Mouse (Mus musculus): ENCODE results near the gene Psmd10. TPM values are rescaled to one million over a fixed set of nuclear protein-coding genes. Genes with fewer than 3 reads are reported as not detected.

Psmd10 gene
- polyA plus RNA-seq, 1 experiment from 2014 or later, result 50.1 TPM

DNA sequence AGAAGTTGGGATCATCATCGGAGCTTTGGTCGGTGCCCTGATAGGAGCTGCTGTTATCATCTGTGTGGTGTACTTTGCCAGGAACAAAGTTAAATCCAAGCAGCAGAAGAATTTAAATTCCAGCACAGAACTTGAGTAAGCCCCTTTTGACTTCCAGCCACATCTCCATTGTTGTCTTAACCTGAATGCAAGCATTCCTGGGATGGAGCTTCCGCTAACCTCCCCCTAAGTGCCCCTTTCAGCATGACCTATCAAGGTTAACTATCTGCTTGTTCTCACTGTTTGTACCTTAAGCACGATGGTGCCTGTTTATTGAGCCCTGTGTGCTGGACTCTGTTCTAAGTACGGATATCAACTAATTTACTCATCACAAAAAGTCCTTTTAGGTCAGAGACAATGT, 20.3 kb downstream of the Psmd10 start:
- H3K4me3 ChIP-seq, result no peak overlapping the region
- H3K36me3 ChIP-seq, result no peaks in the 10 kb centered on the region
- no peaks in the 10 kb centered on the region for H3K4me1 ChIP-seq
- H3K27me3 ChIP-seq (replicated peaks), result 0 out of 2 replicates have a peak, but pooled peaks cover 6% of the 10 kb centered on the region
- no peak for ATAC-seq (ENCODE audit: low FRiP score, low read depth)
- H3K4me2 ChIP-seq (replicated peaks), result no peak overlapping the region
- H3K27ac ChIP-seq, result no peak overlapping the region
- no peaks in the 10 kb centered on the region for H3K9me3 ChIP-seq
- 72% methylated on average over 5 of the region's 5 CpGs for WGBS
- H3K9ac ChIP-seq, result no peak overlapping the region

DNA sequence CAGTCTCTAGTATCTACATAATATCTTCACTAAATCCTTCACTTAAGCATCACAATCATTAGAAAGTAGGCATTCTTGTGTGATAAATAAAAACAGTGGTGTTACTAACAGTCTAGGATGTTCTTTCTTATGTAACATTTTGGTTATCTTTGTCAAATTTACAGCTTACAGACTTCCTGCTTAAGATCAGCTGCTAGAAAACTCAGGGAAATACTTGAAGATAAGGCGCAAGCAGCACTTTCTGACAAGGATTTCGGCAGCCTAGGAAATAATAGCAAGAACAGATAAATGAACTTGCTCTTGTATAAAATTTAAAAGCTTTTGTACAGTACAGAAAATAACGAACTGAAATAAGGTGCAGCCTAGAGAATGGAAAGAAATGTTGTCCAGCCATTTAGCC, 23.3 kb downstream of the Psmd10 start:
- WGBS, result 87% methylated on average over 3 of the region's 3 CpGs
- H3K36me3 ChIP-seq, result no peaks in the 10 kb centered on the region
- no peak for ATAC-seq (ENCODE audit: low FRiP score, low read depth)
- no peak overlapping the region for H3K9ac ChIP-seq
- no peak overlapping the region for H3K27ac ChIP-seq
- H3K4me3 ChIP-seq, result no peak overlapping the region
- 0 out of 2 replicates have a peak, but pooled peaks cover 6% of the 10 kb centered on the region for H3K27me3 ChIP-seq (replicated peaks)
- no peaks in the 10 kb centered on the region for H3K9me3 ChIP-seq
- H3K4me2 ChIP-seq (replicated peaks), result no peak overlapping the region
- H3K4me1 ChIP-seq, result no peaks in the 10 kb centered on the region

DNA sequence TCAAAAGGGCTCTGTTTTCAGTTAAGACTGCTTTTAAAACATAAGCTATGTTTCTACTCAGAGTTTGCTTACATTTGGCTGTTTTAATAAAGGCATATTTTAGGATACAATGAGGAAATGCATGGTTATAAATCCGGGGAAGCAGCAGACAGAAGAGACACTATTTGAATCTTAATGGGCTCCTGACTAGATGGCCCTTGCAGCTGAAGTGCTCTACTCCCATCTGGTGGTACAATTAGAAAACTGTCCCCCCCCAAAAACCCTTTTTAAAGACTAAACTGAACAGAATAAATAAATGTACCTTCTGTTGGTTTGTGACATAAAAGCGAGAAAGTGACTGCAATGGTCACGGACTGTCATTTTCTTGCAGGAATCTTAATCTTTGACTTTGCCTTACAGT, 24.5 kb downstream of the Psmd10 start:
- Histone ChIP-seq H3K36me3 (no peaks in the 10 kb centered on the region), H3K9me3 (no peaks in the 10 kb centered on the region), H3K9ac (no peak overlapping the region), H3K27me3 (replicated peaks) (0 out of 2 replicates have a peak, but pooled peaks cover 6% of the 10 kb centered on the region), H3K4me3 (no peak overlapping the region), H3K4me1 (no peaks in the 10 kb centered on the region), H3K4me2 (replicated peaks) (no peak overlapping the region), H3K27ac (no peak overlapping the region)
- WGBS, result 68% methylated on average over 3 of the region's 3 CpGs
- no peak for ATAC-seq (ENCODE audit: low FRiP score, low read depth)

DNA sequence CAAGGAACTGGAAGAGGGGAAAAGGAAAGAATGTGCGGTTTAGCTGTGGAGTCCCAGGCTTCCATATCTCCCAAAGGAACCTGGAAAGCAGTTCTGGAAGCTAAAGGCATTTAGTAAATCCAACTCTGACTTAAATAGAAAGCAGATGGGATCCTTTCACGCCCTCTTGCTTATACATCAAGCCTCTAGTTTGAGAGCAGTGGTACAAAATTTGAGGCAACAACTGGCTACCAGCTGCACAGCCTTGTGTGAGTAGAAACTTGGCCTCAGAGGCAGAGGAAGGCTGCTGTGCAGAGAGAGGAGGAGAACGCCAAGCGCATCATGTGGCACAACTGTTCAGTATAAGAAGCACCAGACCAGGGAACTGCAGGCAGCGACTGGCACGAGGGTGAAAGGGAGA, 35.2 kb downstream of the Psmd10 start:
- Histone ChIP-seq H3K4me2 (replicated peaks) (no peak overlapping the region), H3K36me3 (no peaks in the 10 kb centered on the region), H3K4me1 (no peaks in the 10 kb centered on the region), H3K4me3 (no peak overlapping the region), H3K27me3 (replicated peaks) (peaks cover 13% of the 10 kb centered on the region; the same call in 1 of the 2 replicates), H3K9me3 (no peaks in the 10 kb centered on the region), H3K27ac (no peak overlapping the region), H3K9ac (no peak overlapping the region)
- ATAC-seq (ENCODE audit: low FRiP score, low read depth), result no peak
- 83% methylated on average over 6 of the region's 6 CpGs for WGBS

GRCm38 (mm10) chrX:140907360-140907759, 49.2 kb downstream of the Psmd10 start, which contains the start of gene Vsig1:
Vsig1 (plus strand) TSS chrX:140907608.
- WGBS, result 70% methylated on average over 7 of the region's 7 CpGs
- H3K4me3 ChIP-seq, result no peak within 1 kb of the TSS
- no peak within 1 kb of the TSS for H3K9ac ChIP-seq
- H3K27ac ChIP-seq, result no peak within 1 kb of the TSS
- H3K27me3 ChIP-seq (replicated peaks), result no peaks in the 10 kb centered on the region
- H3K4me2 ChIP-seq (replicated peaks), result no peak within 1 kb of the TSS
- H3K9me3 ChIP-seq, result no peaks in the 10 kb centered on the region
- no peaks in the 10 kb centered on the region for H3K36me3 ChIP-seq
- H3K4me1 ChIP-seq, result no peaks in the 10 kb centered on the region
- no peak for ATAC-seq (ENCODE audit: low FRiP score, low read depth)

GRCm38 (mm10) chrX:140903487-140903886, 53.0 kb downstream of the Psmd10 start:
- no peaks in the 10 kb centered on the region for H3K4me1 ChIP-seq
- no peaks in the 10 kb centered on the region for H3K9me3 ChIP-seq
- WGBS, result 84% methylated on average over 3 of the region's 3 CpGs
- H3K27me3 ChIP-seq (replicated peaks), result no peaks in the 10 kb centered on the region; the same call in 1 of the 2 replicates
- no peak overlapping the region for H3K9ac ChIP-seq
- H3K4me3 ChIP-seq, result no peak overlapping the region
- no peaks in the 10 kb centered on the region for H3K36me3 ChIP-seq
- no peak overlapping the region for H3K27ac ChIP-seq
- no peak for ATAC-seq (ENCODE audit: low FRiP score, low read depth)
- no peak overlapping the region for H3K4me2 ChIP-seq (replicated peaks)

Other genes with a start within 250 kb of the Psmd10 start
- not detected in 2 replicates for gene Tex13b, start 143.3 kb downstream of the Psmd10 start, polyA plus RNA-seq (2016; fragmentation: Nextera tagmentation; extraction: Ambion mirVana)
- not detected in 2 replicates for gene Vsig1, start 49.1 kb downstream of the Psmd10 start, polyA plus RNA-seq (2016; fragmentation: Nextera tagmentation; extraction: Ambion mirVana)
- gene Atg4a, start 179 bp upstream of the Psmd10 start, polyA plus RNA-seq (2016; fragmentation: Nextera tagmentation; extraction: Ambion mirVana), result 13.2 and 18.2 TPM in 2 replicates

All from neural tube, embryonic 12.5 days (tissue).